Mouse (Mus musculus) testis, adult 2 months (tissue): ENCODE data around the gene Fblim1.

Experiments
- CTCF ChIP-seq: fragments of 200-500 bp; IDR thresholded peaks from 2 replicates; pipeline ENCODE4 v1.5.1; 2012; ENCODE audit warnings: low read depth, mild to moderate bottlenecking, inconsistent platforms, low read length, moderate library complexity; ENCODE audit not compliant: control insufficient read depth, insufficient read depth, insufficient replicate concordance
- POLR2A ChIP-seq: fragments of 200-500 bp; IDR thresholded peaks from 2 replicates; pipeline ENCODE4 v1.6.1; 2012; ENCODE audit warnings: low read depth, mild to moderate bottlenecking, inconsistent platforms, low read length, moderate library complexity; ENCODE audit not compliant: control insufficient read depth

GRCm38 (mm10) chr4:141614946-141615345 lies 9.1 kb upstream of the Fblim1 start:
- TF ChIP-seq CTCF (no peak), POLR2A (peak; percentile 24; the same call in 1 of the 2 replicates)
